Mouse (Mus musculus): ENCODE measurements around the gene Olfr263. TPM values are rescaled to one million over a fixed set of nuclear protein-coding genes. Genes with fewer than 3 reads are reported as not detected.

Gene Olfr263
- total and polyA plus RNA-seq, 2 experiments from 2014 or later: not detected

GRCm38 (mm10) chr13:21145767-21146166 lies 16.3 kb downstream of the Olfr263 start, which contains the start of gene Olfr1368:
Olfr1368 (minus strand) TSS chr13:21145867.
- 77% methylated on average over 4 of the region's 4 CpGs for WGBS
- no peak for ATAC-seq

GRCm38 (mm10) chr13:21155888-21156287 lies 26.4 kb downstream of the Olfr263 start:
- TF ChIP-seq CTCF (IDR thresholded peaks at IDR 0.05; ENCODE audit: low read depth): no peak
- H3K9me3 ChIP-seq (ENCODE audit: low read length): no peaks in the 10 kb centered on the region
- no peak overlapping the region for H3K4me2 ChIP-seq (ENCODE audit: low read depth, low read length)
- H3K27ac ChIP-seq: no peak overlapping the region
- H3K27me3 ChIP-seq (ENCODE audit: insufficient read depth, low read length): no peaks in the 10 kb centered on the region
- no peak overlapping the region for H3K9ac ChIP-seq (replicated peaks; ENCODE audit: low read length)
- WGBS: 87% methylated on average over 5 of the region's 5 CpGs
- no peak overlapping the region for H3K4me3 ChIP-seq (ENCODE audit: low read length)
- H3K4me1 ChIP-seq (ENCODE audit: insufficient read depth, low read length): no peaks in the 10 kb centered on the region
- no peaks in the 10 kb centered on the region for H3K36me3 ChIP-seq (ENCODE audit: insufficient read depth, low read length)
- ATAC-seq (no peak), DNase-seq (ENCODE audit: low spot score) (no peak)

More at GRCm38 (mm10) chr13:21145767-21146166, 16.3 kb downstream of the Olfr263 start, which contains the start of gene Olfr1368:
- Histone ChIP-seq H3K4me2 (ENCODE audit: low read depth, low read length) (no peak within 1 kb of the TSS), H3K36me3 (ENCODE audit: insufficient read depth, low read length) (no peaks in the 10 kb centered on the region), H3K9ac (replicated peaks; ENCODE audit: low read length) (no peak within 1 kb of the TSS), H3K27ac (no peak within 1 kb of the TSS), H3K27me3 (ENCODE audit: insufficient read depth, low read length) (no peaks in the 10 kb centered on the region), H3K9me3 (ENCODE audit: low read length) (no peaks in the 10 kb centered on the region), H3K4me1 (ENCODE audit: insufficient read depth, low read length) (no peaks in the 10 kb centered on the region), H3K4me3 (ENCODE audit: low read length) (no peak within 1 kb of the TSS)
- no peak for DNase-seq (ENCODE audit: low spot score)
- no peak for TF ChIP-seq CTCF (IDR thresholded peaks at IDR 0.05; ENCODE audit: low read depth)

DNA sequence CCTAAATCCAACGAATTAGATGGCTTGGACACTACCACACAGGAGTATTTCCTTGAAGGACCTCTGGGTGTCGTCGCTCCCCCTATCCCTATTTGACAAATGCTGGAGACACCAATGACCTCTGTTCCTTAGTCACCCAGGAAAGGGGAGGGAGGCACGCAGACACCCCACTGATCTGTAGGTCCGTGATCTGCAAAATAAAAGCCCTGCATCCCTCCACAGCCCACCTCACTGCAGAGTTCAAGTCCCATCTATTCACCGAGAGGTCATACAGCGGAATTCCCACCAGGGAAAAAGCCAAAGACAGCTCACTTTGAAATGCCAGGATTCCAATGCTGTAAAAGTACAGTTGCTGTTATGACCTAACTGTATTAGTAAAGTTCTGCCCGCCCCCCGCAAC lies 28.6 kb downstream of the Olfr263 start:
- H3K27me3 ChIP-seq (ENCODE audit: insufficient read depth, low read length): no peaks in the 10 kb centered on the region
- H3K4me1 ChIP-seq (ENCODE audit: insufficient read depth, low read length): no peaks in the 10 kb centered on the region
- peak overlapping the region; percentile 89 for H3K4me2 ChIP-seq (ENCODE audit: low read depth, low read length)
- 0 out of 2 replicates have a peak overlapping the region, but pooled peaks have one; percentile 54 for H3K4me3 ChIP-seq (ENCODE audit: low read length)
- no peak overlapping the region for H3K27ac ChIP-seq
- no peak overlapping the region for H3K9ac ChIP-seq (replicated peaks; ENCODE audit: low read length)
- no peaks in the 10 kb centered on the region for H3K36me3 ChIP-seq (ENCODE audit: insufficient read depth, low read length)
- TF ChIP-seq CTCF (IDR thresholded peaks at IDR 0.05; ENCODE audit: low read depth): no peak
- ATAC-seq: no peak
- H3K9me3 ChIP-seq (ENCODE audit: low read length): no peaks in the 10 kb centered on the region
- WGBS: 10% methylated on average over 9 of the region's 9 CpGs
- no peak for DNase-seq (ENCODE audit: low spot score)

DNA sequence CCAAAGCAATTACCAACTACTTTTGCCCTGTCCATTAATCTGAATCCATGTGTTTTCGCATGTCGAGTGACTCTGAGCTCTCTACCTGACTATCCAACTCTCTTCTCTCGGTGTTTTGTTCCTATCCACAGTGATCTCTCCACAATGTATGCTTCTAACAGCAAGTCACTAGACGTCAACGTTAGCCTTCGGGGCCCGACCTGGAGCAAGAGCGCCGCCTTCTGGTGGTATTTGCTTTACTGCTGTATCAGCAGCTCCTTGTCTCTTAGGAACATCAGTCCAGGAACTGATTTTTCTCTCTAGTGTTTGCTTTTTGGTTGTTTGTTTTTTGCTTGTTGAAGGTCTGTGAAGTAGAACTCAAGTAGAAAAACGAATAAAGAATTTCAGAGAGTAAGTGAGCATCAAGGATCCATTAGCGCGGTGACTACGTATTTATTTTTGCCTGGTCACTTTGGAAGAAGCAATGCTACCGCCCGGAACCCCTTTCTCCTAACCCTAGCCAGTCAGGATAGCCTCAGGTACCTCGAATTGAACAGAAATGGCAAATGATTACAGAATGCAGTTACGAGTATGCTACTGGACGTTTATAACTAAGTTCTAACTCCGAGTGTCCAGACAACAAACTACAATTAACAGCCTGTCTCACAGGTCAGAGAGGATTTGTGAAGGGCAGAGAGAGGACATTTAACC lies 29.5 kb downstream of the Olfr263 start:
- peak overlapping the region; percentile 51 for H3K9ac ChIP-seq (replicated peaks; ENCODE audit: low read length)
- peak; percentile 58 for ATAC-seq
- under 1% methylated on average over 19 of the region's 19 CpGs for WGBS
- DNase-seq (ENCODE audit: low spot score): peak; percentile 91
- no peaks in the 10 kb centered on the region for H3K27me3 ChIP-seq (ENCODE audit: insufficient read depth, low read length)
- H3K4me3 ChIP-seq (ENCODE audit: low read length): peak overlapping the region; percentile 54
- no peak overlapping the region for H3K27ac ChIP-seq
- peak overlapping the region; percentile 89 for H3K4me2 ChIP-seq (ENCODE audit: low read depth, low read length)
- no peaks in the 10 kb centered on the region for H3K36me3 ChIP-seq (ENCODE audit: insufficient read depth, low read length)
- peak; percentile 90 for TF ChIP-seq CTCF (IDR thresholded peaks at IDR 0.05; ENCODE audit: low read depth)
- H3K4me1 ChIP-seq (ENCODE audit: insufficient read depth, low read length): no peaks in the 10 kb centered on the region
- no peaks in the 10 kb centered on the region for H3K9me3 ChIP-seq (ENCODE audit: low read length)

- peak overlapping the region; percentile 89 for H3K4me2 ChIP-seq (ENCODE audit: low read depth, low read length)
- no peaks in the 10 kb centered on the region for H3K36me3 ChIP-seq (ENCODE audit: insufficient read depth, low read length)
- H3K9ac ChIP-seq (replicated peaks; ENCODE audit: low read length): peak overlapping the region; percentile 51
- under 1% methylated on average over 15 of the region's 15 CpGs for WGBS
- H3K27ac ChIP-seq: no peak overlapping the region
- H3K27me3 ChIP-seq (ENCODE audit: insufficient read depth, low read length): no peaks in the 10 kb centered on the region
- peak overlapping the region; percentile 54 for H3K4me3 ChIP-seq (ENCODE audit: low read length)
- DNase-seq (ENCODE audit: low spot score) (peak; percentile 43), ATAC-seq (no peak)
- H3K4me1 ChIP-seq (ENCODE audit: insufficient read depth, low read length): no peaks in the 10 kb centered on the region
- no peak for TF ChIP-seq CTCF (IDR thresholded peaks at IDR 0.05; ENCODE audit: low read depth)
- no peaks in the 10 kb centered on the region for H3K9me3 ChIP-seq (ENCODE audit: low read length)
These were observed 30.0 kb downstream of the Olfr263 start for GRCm38 (mm10) chr13:21159475-21159819.

DNA sequence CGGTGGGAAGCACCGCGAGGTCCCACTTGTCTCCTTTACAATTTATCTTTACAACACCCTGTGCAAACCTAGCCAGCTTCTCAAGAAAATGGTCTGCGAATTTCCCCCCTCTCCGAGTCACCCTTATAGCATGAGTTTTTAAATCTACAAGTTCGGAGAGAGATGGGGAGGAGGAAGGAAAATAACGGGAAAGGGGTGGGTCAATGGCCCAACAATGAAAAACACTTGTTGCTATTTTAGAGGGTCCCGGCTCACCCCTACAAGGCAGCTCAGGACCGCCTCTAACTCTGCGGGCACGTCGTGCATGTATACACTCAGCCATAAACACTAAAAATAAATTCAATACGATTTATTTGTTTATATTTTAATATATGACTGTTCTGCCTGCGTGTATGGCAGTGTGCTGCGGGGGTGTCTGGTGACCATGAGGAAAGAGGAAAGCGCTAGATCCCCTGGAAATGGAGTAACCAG lies 30.6 kb downstream of the Olfr263 start:
- no peaks in the 10 kb centered on the region for H3K4me1 ChIP-seq (ENCODE audit: insufficient read depth, low read length)
- DNase-seq (ENCODE audit: low spot score) (no peak), ATAC-seq (peak; percentile 21)
- H3K4me3 ChIP-seq (ENCODE audit: low read length): peak overlapping the region; percentile 54
- H3K27me3 ChIP-seq (ENCODE audit: insufficient read depth, low read length): no peaks in the 10 kb centered on the region
- WGBS: under 1% methylated on average over 16 of the region's 16 CpGs
- peak overlapping the region; percentile 51 for H3K9ac ChIP-seq (replicated peaks; ENCODE audit: low read length)
- peak overlapping the region; percentile 89 for H3K4me2 ChIP-seq (ENCODE audit: low read depth, low read length)
- no peaks in the 10 kb centered on the region for H3K9me3 ChIP-seq (ENCODE audit: low read length)
- no peak overlapping the region for H3K27ac ChIP-seq
- TF ChIP-seq CTCF (IDR thresholded peaks at IDR 0.05; ENCODE audit: low read depth): no peak
- H3K36me3 ChIP-seq (ENCODE audit: insufficient read depth, low read length): no peaks in the 10 kb centered on the region

Data from hindbrain, postnatal 0 days (tissue).